Mouse (Mus musculus) frontal cortex, adult 2 months (tissue): ENCODE measurements at regions not wholly inside any gene's neighbourhood (a gene's known extent, or its start where the extent isn't known, plus 50 kb on each side); places are given as distances from the start of the nearest gene placed in this dataset.

ENCODE experiments used
- DNase-seq, 2 experiments: peaks; one replicate each; pipeline ENCODE4 v3.0.0; 2022; ENCODE audit warnings: low spot score in 1 of 2; ENCODE audit errors: extremely low spot score in 1 of 2

DNA sequence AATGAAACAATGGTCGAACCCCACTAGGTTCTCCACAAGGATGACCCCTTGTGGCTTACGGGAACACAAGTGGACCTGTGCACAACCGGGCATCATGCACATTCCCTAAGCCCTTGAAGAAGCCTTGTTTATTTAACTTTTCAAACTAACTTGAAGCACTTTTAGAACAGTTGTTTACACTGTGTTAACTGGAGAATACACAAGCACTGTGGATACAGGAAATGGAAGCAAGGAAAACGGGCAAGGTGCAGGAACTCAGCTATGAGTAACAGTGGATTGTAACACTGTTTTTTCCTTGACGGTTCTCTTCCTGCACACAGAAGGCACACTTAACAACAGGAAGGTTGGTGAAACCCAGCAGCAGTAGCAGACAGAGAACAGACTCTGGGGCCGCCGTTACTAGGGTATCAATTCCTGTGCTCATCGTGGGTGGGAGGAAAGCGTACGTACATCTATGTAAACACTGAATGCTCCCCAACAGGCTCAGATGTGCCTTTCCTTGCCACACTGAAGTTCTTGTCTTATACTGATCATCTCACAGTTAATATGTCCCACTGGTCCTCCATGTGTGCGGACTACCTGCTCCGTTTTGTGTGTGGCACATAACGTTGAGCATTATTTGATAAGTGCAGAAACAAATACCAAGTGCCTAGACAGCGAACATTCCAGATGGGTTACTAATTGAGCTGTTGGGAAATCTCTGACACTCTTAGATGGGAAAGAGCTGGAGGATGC lies 264.4 kb downstream of the Mpdz start:
- DNase-seq = no peak

DNA sequence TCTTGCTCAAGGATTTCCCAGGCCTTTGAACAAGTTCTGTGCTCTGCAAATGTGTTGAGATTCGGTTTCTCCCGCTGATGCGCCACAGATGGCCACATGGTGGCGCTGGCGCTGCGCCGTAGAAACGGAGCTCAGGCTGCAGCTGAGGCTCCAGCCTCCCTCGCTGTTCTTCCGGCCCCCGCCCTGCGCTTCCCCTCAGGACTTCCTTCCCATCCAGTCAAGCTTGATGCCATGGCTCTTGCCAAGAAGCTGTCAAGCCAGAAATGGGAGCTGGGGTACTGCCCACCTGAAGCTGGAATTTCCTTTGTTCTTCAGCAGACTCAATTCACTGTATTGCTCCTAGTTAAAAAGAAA lies 263.9 kb downstream of the Mpdz start:
- DNase-seq = peak; percentile 58 to 95

GRCm38 (mm10) chr4:81216123-81216522 lies 226.5 kb downstream of the Mpdz start:
- no peak for DNase-seq

DNA sequence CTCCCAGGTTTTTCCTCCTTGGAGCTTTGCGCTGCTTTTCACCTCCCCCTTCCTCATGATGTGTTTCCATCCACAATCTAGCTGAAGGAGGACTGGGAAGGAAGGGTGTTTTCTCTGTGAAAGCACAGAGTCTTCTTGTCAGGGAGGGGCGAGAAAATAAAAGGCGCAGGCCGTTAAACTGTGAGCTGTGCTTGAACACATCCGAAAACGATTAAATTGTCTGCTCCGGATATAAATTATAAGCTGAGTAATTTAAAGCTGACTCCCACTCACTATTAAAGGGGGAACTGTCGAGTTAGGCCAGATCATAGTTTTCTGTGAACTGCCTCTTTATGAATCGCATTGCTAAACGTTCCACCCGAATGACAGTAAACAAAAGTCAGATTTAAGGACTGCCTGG lies 224.6 kb downstream of the Mpdz start:
- no peak for DNase-seq

DNA sequence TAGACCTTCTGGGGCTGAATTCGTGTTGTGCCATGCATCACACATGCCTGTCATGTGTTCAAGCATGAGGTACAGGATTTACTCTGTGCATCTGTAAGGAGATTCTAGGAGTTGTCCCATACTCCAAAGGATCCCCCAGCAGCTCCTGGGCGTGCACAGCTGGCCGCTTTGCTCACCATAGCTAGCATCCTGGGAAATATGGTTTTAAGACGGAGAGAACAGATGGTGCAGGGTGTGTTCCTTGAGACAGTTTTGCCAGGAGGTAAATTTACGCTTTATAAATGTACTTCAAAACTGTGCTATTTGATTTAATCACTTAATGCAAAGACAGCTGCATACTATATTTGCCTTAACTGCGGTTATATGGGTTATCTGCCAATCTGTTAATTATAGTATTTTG lies 220.6 kb downstream of the Mpdz start:
- DNase-seq = peak in 1 of 2 experiments; percentile 9

DNA sequence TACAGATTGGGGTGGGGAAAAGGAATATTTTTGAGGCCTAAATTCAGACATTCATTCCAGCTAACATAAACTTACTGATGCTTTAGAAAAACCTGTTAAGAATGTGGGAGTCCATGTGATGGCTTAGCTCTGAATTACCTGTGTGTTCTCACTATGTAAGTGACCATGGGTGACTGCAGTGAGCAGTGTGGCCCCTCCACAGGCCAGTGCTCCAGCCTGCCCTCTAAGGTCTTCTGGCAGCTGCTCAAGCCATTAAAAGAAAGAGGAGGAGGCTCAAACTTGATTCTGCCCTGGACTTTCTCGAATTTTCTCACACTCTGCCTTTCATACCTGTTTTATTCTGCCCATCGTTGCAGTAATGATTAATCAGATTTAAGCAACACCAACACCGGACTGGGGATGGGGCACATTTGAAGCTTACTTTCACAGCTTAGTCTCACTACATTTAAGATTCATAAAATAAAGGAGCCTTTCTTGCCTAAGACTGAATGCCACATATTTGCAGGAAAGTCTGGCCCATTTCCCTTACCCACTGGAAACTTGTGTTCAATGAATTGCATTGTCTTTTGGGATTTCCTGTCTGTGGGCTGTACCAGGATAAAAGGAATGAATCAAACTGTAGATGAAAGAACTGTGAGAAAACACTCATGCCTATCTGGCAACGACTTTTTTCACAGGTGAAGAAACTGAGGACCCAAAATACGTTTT lies 220.0 kb downstream of the Mpdz start:
- no peak for DNase-seq
